Mouse (Mus musculus): ENCODE results near the gene Pcsk6. TPM values are rescaled to one million over a fixed set of nuclear protein-coding genes. Genes with fewer than 3 reads are reported as not detected.

Pcsk6 gene
- polyA plus RNA-seq, 1 experiment from 2014 or later, result 16.0 TPM

DNA sequence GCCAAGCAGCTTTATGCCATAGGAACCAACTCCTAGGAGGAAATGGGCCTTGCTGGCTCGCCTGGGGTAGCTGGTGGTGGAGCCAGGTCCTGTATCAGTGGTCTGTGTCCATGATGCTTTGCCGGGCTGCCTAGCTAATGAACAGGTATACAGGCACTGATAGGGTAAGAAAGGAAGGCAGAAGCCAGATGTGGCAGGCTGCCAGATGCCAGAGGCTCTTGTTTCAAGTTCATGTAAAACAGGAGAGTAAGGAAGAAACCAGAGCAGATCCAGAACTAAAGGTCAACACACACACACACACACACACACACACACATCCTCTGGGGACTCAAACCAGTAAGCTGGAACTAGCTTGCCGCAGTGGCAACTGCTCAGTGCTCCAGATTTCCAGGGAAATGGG lies 176.7 kb downstream of the Pcsk6 start:
- no peaks in the 10 kb centered on the region for H3K9me3 ChIP-seq (ENCODE audit: control insufficient read depth, low read length)
- H3K4me3 ChIP-seq (ENCODE audit: low read depth, low read length), result no peak overlapping the region
- no peak overlapping the region for H3K27ac ChIP-seq (replicated peaks; ENCODE audit: low read depth, low read length)
- ATAC-seq (ENCODE audit: low read depth) (no peak), DNase-seq (ENCODE audit: low spot score) (no peak)
- 42% methylated on average over 3 of the region's 3 CpGs for WGBS
- 0 out of 2 replicates have a peak, but pooled peaks cover 3% of the 10 kb centered on the region for H3K27me3 ChIP-seq (replicated peaks; ENCODE audit: control insufficient read depth, insufficient read depth, low read length)
- no peak overlapping the region for H3K4me2 ChIP-seq (ENCODE audit: low read depth, low read length)
- H3K4me1 ChIP-seq (ENCODE audit: control insufficient read depth, insufficient read depth, low read length), result no peaks in the 10 kb centered on the region
- H3K36me3 ChIP-seq (ENCODE audit: control insufficient read depth, insufficient read depth, low read length), result no peaks in the 10 kb centered on the region
- H3K9ac ChIP-seq (ENCODE audit: low read depth, low read length), result no peak overlapping the region

GRCm38 (mm10) chr7:66038730-66039129 lies 177.2 kb downstream of the Pcsk6 start:
- no peaks in the 10 kb centered on the region for H3K9me3 ChIP-seq (ENCODE audit: control insufficient read depth, low read length)
- no peak for ATAC-seq (ENCODE audit: low read depth)
- H3K9ac ChIP-seq (ENCODE audit: low read depth, low read length), result no peak overlapping the region
- H3K4me3 ChIP-seq (ENCODE audit: low read depth, low read length), result no peak overlapping the region
- WGBS, result 67% methylated on average over 11 of the region's 11 CpGs
- no peaks in the 10 kb centered on the region for H3K36me3 ChIP-seq (ENCODE audit: control insufficient read depth, insufficient read depth, low read length)
- 0 out of 2 replicates have a peak, but pooled peaks cover 3% of the 10 kb centered on the region for H3K27me3 ChIP-seq (replicated peaks; ENCODE audit: control insufficient read depth, insufficient read depth, low read length)
- no peak overlapping the region for H3K4me2 ChIP-seq (ENCODE audit: low read depth, low read length)
- H3K27ac ChIP-seq (replicated peaks; ENCODE audit: low read depth, low read length), result no peak overlapping the region
- DNase-seq (ENCODE audit: low spot score), result no peak
- H3K4me1 ChIP-seq (ENCODE audit: control insufficient read depth, insufficient read depth, low read length), result no peaks in the 10 kb centered on the region

GRCm38 (mm10) chr7:66040026-66040814 lies 178.7 kb downstream of the Pcsk6 start:
- no peaks in the 10 kb centered on the region for H3K4me1 ChIP-seq (ENCODE audit: control insufficient read depth, insufficient read depth, low read length)
- no peak overlapping the region for H3K27ac ChIP-seq (replicated peaks; ENCODE audit: low read depth, low read length)
- no peak overlapping the region for H3K4me2 ChIP-seq (ENCODE audit: low read depth, low read length)
- H3K4me3 ChIP-seq (ENCODE audit: low read depth, low read length), result no peak overlapping the region
- H3K9me3 ChIP-seq (ENCODE audit: control insufficient read depth, low read length), result no peaks in the 10 kb centered on the region
- WGBS, result 79% methylated on average over 18 of the region's 18 CpGs
- H3K9ac ChIP-seq (ENCODE audit: low read depth, low read length), result no peak overlapping the region
- no peaks in the 10 kb centered on the region for H3K36me3 ChIP-seq (ENCODE audit: control insufficient read depth, insufficient read depth, low read length)
- DNase-seq (ENCODE audit: low spot score), result no peak
- 0 out of 2 replicates have a peak, but pooled peaks cover 3% of the 10 kb centered on the region for H3K27me3 ChIP-seq (replicated peaks; ENCODE audit: control insufficient read depth, insufficient read depth, low read length)
- ATAC-seq (ENCODE audit: low read depth), result no peak

GRCm38 (mm10) chr7:66043552-66044459 lies 182.3 kb downstream of the Pcsk6 start, which contains the start of gene Gm45213:
Gm45213 (plus strand) TSS chr7:66043602.
- Histone ChIP-seq H3K4me2 (ENCODE audit: low read depth, low read length) (no peak within 1 kb of the TSS), H3K4me1 (ENCODE audit: control insufficient read depth, insufficient read depth, low read length) (0 out of 2 replicates have a peak, but pooled peaks cover 9% of the 10 kb centered on the region), H3K27ac (replicated peaks; ENCODE audit: low read depth, low read length) (no peak within 1 kb of the TSS), H3K9ac (ENCODE audit: low read depth, low read length) (no peak within 1 kb of the TSS), H3K9me3 (ENCODE audit: control insufficient read depth, low read length) (no peaks in the 10 kb centered on the region), H3K27me3 (replicated peaks; ENCODE audit: control insufficient read depth, insufficient read depth, low read length) (0 out of 2 replicates have a peak, but pooled peaks cover 3% of the 10 kb centered on the region), H3K36me3 (ENCODE audit: control insufficient read depth, insufficient read depth, low read length) (no peaks in the 10 kb centered on the region), H3K4me3 (ENCODE audit: low read depth, low read length) (no peak within 1 kb of the TSS)
- DNase-seq (ENCODE audit: low spot score), result no peak
- no peak for ATAC-seq (ENCODE audit: low read depth)
- 66% methylated on average over 10 of the region's 10 CpGs for WGBS

- 49% methylated on average over 9 of the region's 9 CpGs for WGBS
- no peak overlapping the region for H3K4me2 ChIP-seq (ENCODE audit: low read depth, low read length)
- no peaks in the 10 kb centered on the region for H3K9me3 ChIP-seq (ENCODE audit: control insufficient read depth, low read length)
- no peaks in the 10 kb centered on the region for H3K36me3 ChIP-seq (ENCODE audit: control insufficient read depth, insufficient read depth, low read length)
- 0 out of 2 replicates have a peak, but pooled peaks cover 3% of the 10 kb centered on the region for H3K27me3 ChIP-seq (replicated peaks; ENCODE audit: control insufficient read depth, insufficient read depth, low read length)
- no peak overlapping the region for H3K27ac ChIP-seq (replicated peaks; ENCODE audit: low read depth, low read length)
- no peak overlapping the region for H3K4me3 ChIP-seq (ENCODE audit: low read depth, low read length)
- no peak for DNase-seq (ENCODE audit: low spot score)
- ATAC-seq (ENCODE audit: low read depth), result no peak
- no peak overlapping the region for H3K9ac ChIP-seq (ENCODE audit: low read depth, low read length)
- H3K4me1 ChIP-seq (ENCODE audit: control insufficient read depth, insufficient read depth, low read length), result 0 out of 2 replicates have a peak, but pooled peaks cover 9% of the 10 kb centered on the region
These were observed 183.1 kb downstream of the Pcsk6 start for GRCm38 (mm10) chr7:66044617-66045016.

- Histone ChIP-seq H3K9me3 (ENCODE audit: control insufficient read depth, low read length) (no peaks in the 10 kb centered on the region), H3K4me3 (ENCODE audit: low read depth, low read length) (no peak overlapping the region), H3K36me3 (ENCODE audit: control insufficient read depth, insufficient read depth, low read length) (no peaks in the 10 kb centered on the region), H3K4me1 (ENCODE audit: control insufficient read depth, insufficient read depth, low read length) (0 out of 2 replicates have a peak, but pooled peaks cover 9% of the 10 kb centered on the region), H3K4me2 (ENCODE audit: low read depth, low read length) (no peak overlapping the region), H3K27ac (replicated peaks; ENCODE audit: low read depth, low read length) (no peak overlapping the region), H3K27me3 (replicated peaks; ENCODE audit: control insufficient read depth, insufficient read depth, low read length) (0 out of 2 replicates have a peak, but pooled peaks cover 3% of the 10 kb centered on the region), H3K9ac (ENCODE audit: low read depth, low read length) (no peak overlapping the region)
- ATAC-seq (ENCODE audit: low read depth), result no peak
- WGBS, result 42% methylated on average over 17 of the region's 17 CpGs
- no peak for DNase-seq (ENCODE audit: low spot score)
These were observed 185.7 kb downstream of the Pcsk6 start for GRCm38 (mm10) chr7:66046921-66047918.

DNA sequence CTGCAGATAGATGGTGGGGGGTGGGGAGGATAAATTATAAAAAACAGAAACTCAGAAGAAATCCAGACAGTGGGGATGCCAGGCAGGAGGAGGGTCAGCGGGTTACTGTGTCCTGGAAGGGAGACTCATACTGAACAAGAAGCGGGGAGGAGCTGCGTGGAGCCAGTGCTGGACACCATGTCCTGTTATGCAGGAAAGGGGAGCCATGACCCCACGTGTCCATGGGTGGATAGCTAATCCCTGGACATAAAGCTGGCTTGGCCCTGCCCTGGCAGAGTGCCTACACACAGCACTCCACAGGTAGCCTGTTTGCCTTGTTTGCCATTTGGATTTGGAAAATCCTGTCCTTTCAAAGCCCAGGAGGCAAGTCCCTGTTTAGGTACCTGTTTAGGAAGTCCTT lies 186.4 kb downstream of the Pcsk6 start:
- no peak overlapping the region for H3K4me2 ChIP-seq (ENCODE audit: low read depth, low read length)
- no peaks in the 10 kb centered on the region for H3K36me3 ChIP-seq (ENCODE audit: control insufficient read depth, insufficient read depth, low read length)
- 60% methylated on average over 4 of the region's 4 CpGs for WGBS
- no peak overlapping the region for H3K9ac ChIP-seq (ENCODE audit: low read depth, low read length)
- no peak for DNase-seq (ENCODE audit: low spot score)
- H3K27ac ChIP-seq (replicated peaks; ENCODE audit: low read depth, low read length), result no peak overlapping the region
- ATAC-seq (ENCODE audit: low read depth), result no peak
- 0 out of 2 replicates have a peak, but pooled peaks cover 9% of the 10 kb centered on the region for H3K4me1 ChIP-seq (ENCODE audit: control insufficient read depth, insufficient read depth, low read length)
- no peaks in the 10 kb centered on the region for H3K9me3 ChIP-seq (ENCODE audit: control insufficient read depth, low read length)
- H3K27me3 ChIP-seq (replicated peaks; ENCODE audit: control insufficient read depth, insufficient read depth, low read length), result 0 out of 2 replicates have a peak, but pooled peaks cover 1% of the 10 kb centered on the region
- H3K4me3 ChIP-seq (ENCODE audit: low read depth, low read length), result no peak overlapping the region
